Mouse (Mus musculus) heart, adult 2 months (tissue): ENCODE results near the gene Plpp4.

Experiments
- CTCF ChIP-seq: fragments of 200-600 bp; IDR thresholded peaks from 2 replicates; pipeline ENCODE4 v1.8.1; 2022; ENCODE audit warnings: antibody characterized with exemption, mild to moderate bottlenecking, moderate library complexity
- EP300 ChIP-seq: fragments of 200-500 bp; IDR thresholded peaks from 2 replicates; pipeline ENCODE4 v1.6.1; 2011; ENCODE audit warnings: low read depth, low read length, control low read depth; ENCODE audit not compliant: insufficient read depth
- POLR2A ChIP-seq: fragments of 200-500 bp; IDR thresholded peaks from 2 replicates; pipeline ENCODE4 v1.6.1; 2011; ENCODE audit warnings: mild to moderate bottlenecking, low read depth, low read length, control low read depth; ENCODE audit not compliant: insufficient read depth

DNA sequence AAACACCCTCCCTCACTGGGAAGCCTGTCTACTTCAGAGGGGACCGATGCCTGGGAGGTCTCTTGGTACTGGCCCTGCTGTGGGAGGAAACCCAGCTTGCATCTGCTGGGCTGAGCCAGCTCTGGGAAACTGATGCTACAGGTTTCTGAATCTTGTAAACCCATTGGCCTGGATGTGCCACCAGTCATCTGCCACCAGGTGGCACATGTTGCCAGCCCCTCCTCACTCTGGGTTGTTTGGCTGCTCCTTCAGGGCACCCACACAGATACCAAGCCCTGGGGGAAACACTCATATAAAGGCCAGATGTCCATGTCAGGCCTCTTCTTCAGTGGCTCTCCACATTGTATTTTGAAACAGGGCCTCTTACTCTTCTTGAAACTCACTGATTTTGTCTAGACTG lies 36.4 kb downstream of the Plpp4 start:
- peak; percentile 35 for TF ChIP-seq CTCF
- no peak for TF ChIP-seq EP300
- no peak for TF ChIP-seq POLR2A
